Mouse (Mus musculus) heart, adult 2 months (tissue): ENCODE data around the gene Tnfrsf22.
"Not testable (repeated sequence)": the region's sequence is repeated elsewhere in the genome, so short reads cannot be mapped to it uniquely, and the experiment has no call there.

ENCODE experiments used
- CTCF ChIP-seq: fragments of 200-600 bp; IDR thresholded peaks from 2 replicates; pipeline ENCODE4 v1.8.1; 2022; ENCODE audit warnings: antibody characterized with exemption, mild to moderate bottlenecking, moderate library complexity
- EP300 ChIP-seq: fragments of 200-500 bp; IDR thresholded peaks from 2 replicates; pipeline ENCODE4 v1.6.1; 2011; ENCODE audit warnings: low read depth, low read length, control low read depth; ENCODE audit not compliant: insufficient read depth
- POLR2A ChIP-seq: fragments of 200-500 bp; IDR thresholded peaks from 2 replicates; pipeline ENCODE4 v1.6.1; 2011; ENCODE audit warnings: mild to moderate bottlenecking, low read depth, low read length, control low read depth; ENCODE audit not compliant: insufficient read depth

DNA sequence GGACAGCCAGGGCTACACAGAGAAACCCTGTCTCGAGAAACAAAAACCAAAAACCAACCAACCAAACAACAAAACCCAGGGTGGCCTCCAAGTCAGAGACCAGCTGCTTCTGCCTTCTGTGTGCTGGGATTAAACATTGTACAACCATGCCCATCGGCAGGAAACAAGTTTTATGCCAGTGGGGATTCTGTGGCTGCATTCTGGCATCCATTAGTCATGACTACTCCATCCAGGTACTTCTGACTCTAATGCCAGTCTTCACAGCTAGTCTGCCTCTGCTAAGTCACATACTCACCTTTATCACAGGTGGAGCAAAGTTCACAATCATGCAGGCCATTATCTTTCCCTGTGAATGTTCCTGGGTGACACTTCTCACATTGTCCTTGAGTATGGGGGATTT, 30.2 kb upstream of the Tnfrsf22 start:
- not testable (repeated sequence) for TF ChIP-seq POLR2A, CTCF, EP300
